Mouse (Mus musculus) cortical plate, adult 2 months (tissue): Measurements from ENCODE around the gene Yipf1.

Experiments used
- CTCF ChIP-seq: fragments of 200-500 bp; IDR thresholded peaks from 2 replicates; pipeline ENCODE4 v1.5.1; 2011; ENCODE audit warnings: mild to moderate bottlenecking, control low read depth, low read length; ENCODE audit not compliant: insufficient read depth; ENCODE audit errors: extremely low read depth
- POLR2A ChIP-seq: fragments of 200-500 bp; IDR thresholded peaks from 2 replicates; pipeline ENCODE4 v1.6.1; 2011; ENCODE audit warnings: mild to moderate bottlenecking, low read length, control low read depth; ENCODE audit not compliant: insufficient read depth; ENCODE audit errors: extremely low read depth

DNA sequence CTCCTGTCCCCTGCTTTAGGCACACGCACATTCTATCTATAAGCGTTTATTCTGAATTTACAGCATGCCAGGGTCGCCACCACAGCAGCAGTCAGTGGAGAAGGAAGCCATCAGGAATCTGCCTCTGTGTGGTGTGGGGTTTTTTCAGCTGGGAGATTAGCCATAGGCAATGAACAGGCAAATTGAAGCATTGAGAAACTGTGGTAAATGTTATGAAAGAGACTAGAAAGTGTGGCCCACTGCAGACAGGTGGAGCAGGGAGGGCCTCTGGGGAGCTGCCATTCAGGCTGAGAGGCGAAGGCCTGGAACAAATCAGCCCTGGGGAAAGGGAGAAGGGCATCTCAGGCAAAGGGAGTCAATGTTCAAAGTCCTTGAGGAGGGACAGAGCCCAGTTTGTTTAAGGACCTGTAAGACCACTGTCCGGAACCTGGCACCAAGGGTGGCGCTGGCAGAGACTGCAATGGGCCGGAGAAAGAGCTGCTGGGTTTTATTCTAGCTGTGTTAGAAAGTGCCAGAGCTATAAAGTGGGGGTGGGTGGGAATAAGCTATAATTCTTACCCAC, 14.3 kb upstream of the Yipf1 start:
- TF ChIP-seq CTCF (no peak), POLR2A (no peak)
